Mouse (Mus musculus) MEL (cell line): ENCODE results near the gene Cd8a. TPM values are rescaled to one million over a fixed set of nuclear protein-coding genes. Genes with fewer than 3 reads are reported as not detected.

Source experiments
- polyA plus RNA-seq, 2 experiments: library from polyadenylated mRNA; stranded (reverse) in 1 of 2; unstranded in 1 of 2; fragments of >175 nt in 1 of 2; fragments of >200 nt in 1 of 2; gene quantifications; 2 replicates each; pipeline versions ENCODE4 v1.2.1 to v1.2.4; 2012; ENCODE audit warnings: low replicate concordance in 2 of 2, low read depth in 1 of 2; ENCODE audit not compliant: insufficient read length in 2 of 2, insufficient read depth in 1 of 2, missing spikeins in 1 of 2
- total RNA-seq: library from RNA; depleted of rRNA; stranded (reverse); fragments of 300-350 nt; gene quantifications from 2 replicates; pipeline ENCODE4 v1.2.3, GENCODE M21; 2012; rRNA removed

The Cd8a gene
- total and polyA plus RNA-seq, 3 experiments, result not detected

Other genes with a start within 250 kb of the Cd8a start
- 0.08 and 0.16 TPM in 2 replicates for gene Thnsl2, start 229.0 kb upstream of the Cd8a start, total RNA-seq
- gene Thnsl2, start 229.0 kb upstream of the Cd8a start, polyA plus RNA-seq, result under 1 TPM in 1 of 2 experiments, not detected in 1; 0.21 TPM
- gene Fabp1, start 173.6 kb upstream of the Cd8a start, total RNA-seq, result not detected in 2 replicates
- gene Fabp1, start 173.6 kb upstream of the Cd8a start, polyA plus RNA-seq, result not detected
- gene Krcc1, start 101.8 kb upstream of the Cd8a start, total RNA-seq, result 19.3 and 25.8 TPM in 2 replicates
- 10 to 100 TPM in 1 of 2 experiments, not detected in 1; 31.6 TPM for gene Krcc1, start 101.8 kb upstream of the Cd8a start, polyA plus RNA-seq
- gene Smyd1, start 51.2 kb upstream of the Cd8a start, total RNA-seq, result 0.07 TPM in 1 of 2 replicates, not detected in the other
- under 1 TPM in 1 of 2 experiments, not detected in 1; 0.19 TPM for gene Smyd1, start 51.2 kb upstream of the Cd8a start, polyA plus RNA-seq
- not detected in 2 replicates for gene Cd8b1, start 50.6 kb upstream of the Cd8a start, total RNA-seq
- gene Cd8b1, start 50.6 kb upstream of the Cd8a start, polyA plus RNA-seq, result not detected
- gene Rmnd5a, start 67.2 kb downstream of the Cd8a start, total RNA-seq, result 22.2 and 22.6 TPM in 2 replicates
- gene Rmnd5a, start 67.2 kb downstream of the Cd8a start, polyA plus RNA-seq, result 100 to 1,000 TPM in 1 of 2 experiments, 10 to 100 TPM in 1; 23.3 to 497 TPM
- gene Rnf103, start 120.5 kb downstream of the Cd8a start, total RNA-seq, result 3.3 and 3.9 TPM in 2 replicates
- 1 to 10 TPM in 1 of 2 experiments, not detected in 1; 4.9 TPM for gene Rnf103, start 120.5 kb downstream of the Cd8a start, polyA plus RNA-seq
- gene Chmp3, start 170.4 kb downstream of the Cd8a start, total RNA-seq, result 41.7 and 42.7 TPM in 2 replicates
- gene Chmp3, start 170.4 kb downstream of the Cd8a start, polyA plus RNA-seq, result 10 to 100 TPM in 1 of 2 experiments, not detected in 1; 69.3 TPM